Mouse (Mus musculus) midbrain, embryonic 12.5 days (tissue): Measurements from ENCODE around the gene Cd207. TPM values are rescaled to one million over a fixed set of nuclear protein-coding genes. Genes with fewer than 3 reads are reported as not detected.
"Not testable (repeated sequence)": the region's sequence is repeated elsewhere in the genome, so short reads cannot be mapped to it uniquely, and the experiment has no call there.

ENCODE experiments used
- ATAC-seq: fragments of 200-750 bp; cut with Nextera tagmentation; 2 replicates; pipeline ENCODE4 v1.8.0; 2017; ENCODE audit warnings: low read depth, moderate TSS enrichment, moderate library complexity; ENCODE audit not compliant: low FRiP score
- H3K27ac ChIP-seq: fragments of 300-500 bp; sonication (generic); replicated peaks from 2 replicates; pipeline ENCODE4 v1.5.1; 2016; ENCODE audit warnings: mild to moderate bottlenecking
- H3K27me3 ChIP-seq: fragments of 300-500 bp; sonication (generic); 2 replicates; pipeline ENCODE4 v1.6.1; 2016; ENCODE audit warnings: mild to moderate bottlenecking
- H3K36me3 ChIP-seq: fragments of 300-500 bp; sonication (generic); 2 replicates; pipeline ENCODE4 v1.6.1; 2016
- H3K4me1 ChIP-seq: fragments of 300-500 bp; sonication (generic); 2 replicates; pipeline ENCODE4 v1.6.1; 2016
- H3K4me2 ChIP-seq: fragments of 300-500 bp; sonication (generic); replicated peaks from 2 replicates; pipeline ENCODE4 v1.6.1; 2016; ENCODE audit warnings: mild to moderate bottlenecking, moderate library complexity
- H3K4me3 ChIP-seq: fragments of 300-500 bp; sonication (generic); 2 replicates; pipeline ENCODE4 v1.5.1; 2016; ENCODE audit warnings: mild to moderate bottlenecking
- H3K9ac ChIP-seq: fragments of 300-500 bp; sonication (generic); replicated peaks from 2 replicates; pipeline ENCODE4 v1.6.1; 2016; ENCODE audit warnings: mild to moderate bottlenecking, moderate library complexity
- H3K9me3 ChIP-seq: fragments of 300-500 bp; sonication (generic); 2 replicates; pipeline ENCODE4 v1.6.1; 2016; ENCODE audit warnings: mild to moderate bottlenecking
- WGBS: fragments of 180-500 bp; shearing (Covaris S2); methylation state at CpG from one replicate; pipeline ENCODE4 v1.1.7; 2016; 5-methylcytosine and 5-hydroxymethylcytosine counted together
- polyA plus RNA-seq: library from polyadenylated mRNA; unstranded; fragments of >200 nt; fragmentation: Nextera tagmentation; extraction: Ambion mirVana; gene quantifications from 2 replicates; pipeline ENCODE4 v1.2.1, GENCODE M21; 2016

The Cd207 gene
- polyA plus RNA-seq, 1 experiment from 2014 or later = not detected

DNA sequence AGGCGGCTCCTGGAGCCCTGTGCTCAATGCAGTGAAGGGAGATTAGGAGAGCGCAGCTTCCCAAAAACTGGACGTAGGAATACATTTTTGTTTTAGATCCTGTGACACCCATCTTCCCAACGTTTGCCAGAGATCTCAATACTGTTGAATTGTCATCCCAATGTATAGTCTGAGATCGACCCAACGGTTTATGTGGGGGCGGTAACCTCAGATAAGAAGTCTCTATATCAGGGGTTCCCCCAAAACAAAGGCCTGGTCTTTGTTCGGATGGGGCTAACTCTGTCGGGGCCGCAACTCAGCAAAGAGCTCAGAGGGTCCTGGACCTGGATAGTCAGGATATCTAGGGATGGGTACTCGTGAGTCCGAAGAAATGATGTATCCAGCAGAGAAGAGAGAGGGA lies 15.3 kb upstream of the Cd207 start:
- WGBS = under 1% methylated on average over 12 of the region's 12 CpGs
- no peaks in the 10 kb centered on the region for H3K36me3 ChIP-seq
- H3K4me3 ChIP-seq = no peak overlapping the region

DNA sequence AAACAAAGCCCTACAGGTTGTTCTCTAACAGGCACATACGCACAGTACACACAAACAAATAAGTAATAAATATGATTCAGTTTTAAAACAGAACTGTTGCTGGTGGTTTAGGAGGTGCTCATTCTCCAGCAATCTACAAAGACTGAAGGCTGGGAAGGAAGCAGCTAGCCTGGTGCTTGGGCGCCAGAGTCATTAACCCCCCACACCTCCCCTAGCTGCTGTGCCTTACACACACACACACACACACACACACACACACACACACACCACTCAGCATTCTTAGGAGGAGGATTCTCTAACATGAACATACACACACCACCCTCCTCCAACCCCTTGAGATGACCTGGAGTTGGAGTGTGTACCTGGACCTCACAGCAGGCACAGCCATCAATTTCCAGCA lies 13.3 kb upstream of the Cd207 start:
- H3K27me3 ChIP-seq = peaks cover 70% of the 10 kb centered on the region
- no peaks in the 10 kb centered on the region for H3K9me3 ChIP-seq
- WGBS = 65% methylated on average over 2 of the region's 2 CpGs
- H3K9ac ChIP-seq = no peak overlapping the region
- no peak for ATAC-seq
- H3K27ac ChIP-seq = no peak overlapping the region
- no peaks in the 10 kb centered on the region for H3K36me3 ChIP-seq
- no peak overlapping the region for H3K4me2 ChIP-seq
- no peak overlapping the region for H3K4me3 ChIP-seq
- no peaks in the 10 kb centered on the region for H3K4me1 ChIP-seq

More for the DNA sequence above, 15.3 kb upstream of the Cd207 start:
- H3K27me3 ChIP-seq = peaks cover 89% of the 10 kb centered on the region
- H3K9me3 ChIP-seq = no peaks in the 10 kb centered on the region
- no peak for ATAC-seq
- H3K9ac ChIP-seq = no peak overlapping the region
- no peaks in the 10 kb centered on the region for H3K4me1 ChIP-seq
- H3K4me2 ChIP-seq = no peak overlapping the region
- no peak overlapping the region for H3K27ac ChIP-seq

DNA sequence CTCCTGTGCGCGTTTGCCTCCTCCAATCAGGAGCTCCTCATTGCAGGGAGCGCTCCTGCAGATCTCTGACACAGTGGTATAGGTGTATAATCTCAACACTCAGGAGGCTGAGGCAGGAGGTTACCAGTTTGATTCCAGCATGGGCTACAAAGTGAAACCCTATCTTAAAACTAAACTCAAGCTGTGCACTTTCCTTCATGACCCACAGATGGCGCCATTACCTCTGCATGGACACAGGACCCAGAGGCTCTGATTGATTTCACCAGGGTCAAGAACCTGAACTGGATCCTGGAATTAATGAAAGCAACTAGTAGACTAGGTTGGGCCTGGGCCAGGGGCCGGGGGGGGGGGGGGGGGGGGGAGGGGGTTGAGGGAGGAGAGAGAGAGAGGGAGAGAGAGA lies 12.6 kb upstream of the Cd207 start:
- H3K27me3 ChIP-seq = peaks cover 70% of the 10 kb centered on the region
- no peak overlapping the region for H3K27ac ChIP-seq
- no peak; the same call in 1 of the 2 replicates for ATAC-seq

DNA sequence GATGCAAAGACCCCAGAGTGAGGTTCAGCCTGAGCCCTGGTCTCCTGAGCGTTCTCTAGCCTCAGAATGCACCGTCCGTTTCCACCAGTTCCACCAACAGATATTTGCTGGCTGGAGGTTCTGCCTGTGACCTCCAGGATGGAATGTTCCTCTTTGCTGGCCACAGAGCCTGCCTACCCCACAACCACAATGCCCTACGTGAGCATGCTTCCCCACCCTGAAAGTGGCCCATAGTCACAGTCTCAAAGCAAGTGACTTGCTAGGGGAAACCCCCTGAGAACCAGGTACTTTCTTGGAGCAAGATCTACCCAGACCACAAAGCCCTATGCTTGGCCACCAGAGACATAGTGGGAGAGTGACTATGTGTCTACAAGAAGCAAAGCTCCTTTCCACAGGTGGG lies 11.7 kb upstream of the Cd207 start:
- Histone ChIP-seq H3K4me1 (no peaks in the 10 kb centered on the region), H3K27ac (no peak overlapping the region), H3K9ac (no peak overlapping the region), H3K27me3 (peaks cover 61% of the 10 kb centered on the region), H3K4me2 (no peak overlapping the region), H3K4me3 (no peak overlapping the region), H3K36me3 (no peaks in the 10 kb centered on the region), H3K9me3 (no peaks in the 10 kb centered on the region)
- WGBS = 91% methylated on average over 4 of the region's 4 CpGs
- no peak for ATAC-seq

More for the DNA sequence above, 12.6 kb upstream of the Cd207 start:
- no peaks in the 10 kb centered on the region for H3K9me3 ChIP-seq
- no peak overlapping the region for H3K4me3 ChIP-seq
- no peaks in the 10 kb centered on the region for H3K4me1 ChIP-seq
- WGBS = 21% methylated on average over 4 of the region's 5 CpGs
- no peak overlapping the region for H3K4me2 ChIP-seq
- no peaks in the 10 kb centered on the region for H3K36me3 ChIP-seq
- H3K9ac ChIP-seq = no peak overlapping the region

DNA sequence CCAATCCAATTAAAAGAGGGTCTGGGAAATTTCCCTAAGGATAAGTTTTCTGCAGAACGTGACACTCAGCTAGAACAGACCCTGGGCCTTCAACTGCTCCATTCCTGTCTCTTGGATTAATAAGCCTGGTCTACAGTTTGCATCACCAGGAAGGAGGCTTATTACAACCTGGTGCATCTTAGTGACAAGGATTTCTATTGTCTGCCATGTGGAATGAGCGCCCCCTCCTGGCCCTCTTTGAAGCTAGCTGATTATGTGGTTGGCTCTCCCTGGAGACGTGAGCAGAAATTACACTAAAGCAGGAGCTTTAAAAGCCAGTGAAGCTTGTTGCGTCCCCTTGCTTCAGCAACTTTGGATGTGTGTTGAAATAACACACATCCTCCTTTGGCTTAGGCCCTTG lies 4.3 kb downstream of the Cd207 start:
- Histone ChIP-seq H3K9me3 (no peaks in the 10 kb centered on the region), H3K4me1 (no peaks in the 10 kb centered on the region), H3K27me3 (0 out of 2 replicates have a peak, but pooled peaks cover 3% of the 10 kb centered on the region), H3K36me3 (no peaks in the 10 kb centered on the region), H3K4me3 (no peak overlapping the region), H3K4me2 (no peak overlapping the region), H3K27ac (no peak overlapping the region), H3K9ac (no peak overlapping the region)
- WGBS = 10% methylated on average over 4 of the region's 4 CpGs
- ATAC-seq = no peak

DNA sequence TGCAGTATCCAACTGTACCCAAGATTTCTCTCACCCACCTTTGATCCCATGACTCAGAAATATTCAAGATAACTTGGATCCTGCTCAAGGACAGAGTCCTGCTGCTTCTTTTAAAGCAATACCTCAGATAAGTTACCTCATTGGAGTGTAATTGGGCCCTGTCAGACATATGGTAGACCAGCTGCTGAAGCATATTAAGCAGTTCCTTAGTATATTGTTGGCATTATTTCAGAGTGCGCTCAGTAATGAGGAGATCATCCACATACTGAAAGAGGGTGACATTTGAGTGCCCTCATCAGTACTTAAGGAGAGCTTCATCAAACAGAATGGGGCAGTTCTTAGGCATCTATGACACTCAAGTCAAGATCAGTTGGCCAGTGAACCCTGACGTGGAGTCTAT lies 12.6 kb downstream of the Cd207 start:
- Histone ChIP-seq H3K36me3 (no peaks in the 10 kb centered on the region), H3K4me1 (no peaks in the 10 kb centered on the region), H3K27me3 (no peaks in the 10 kb centered on the region), H3K4me2 (no peak overlapping the region), H3K9me3 (no peaks in the 10 kb centered on the region), H3K4me3 (no peak overlapping the region), H3K9ac (no peak overlapping the region), H3K27ac (no peak overlapping the region)
- ATAC-seq = no peak
- 86% methylated on average over 2 of the region's 2 CpGs for WGBS

DNA sequence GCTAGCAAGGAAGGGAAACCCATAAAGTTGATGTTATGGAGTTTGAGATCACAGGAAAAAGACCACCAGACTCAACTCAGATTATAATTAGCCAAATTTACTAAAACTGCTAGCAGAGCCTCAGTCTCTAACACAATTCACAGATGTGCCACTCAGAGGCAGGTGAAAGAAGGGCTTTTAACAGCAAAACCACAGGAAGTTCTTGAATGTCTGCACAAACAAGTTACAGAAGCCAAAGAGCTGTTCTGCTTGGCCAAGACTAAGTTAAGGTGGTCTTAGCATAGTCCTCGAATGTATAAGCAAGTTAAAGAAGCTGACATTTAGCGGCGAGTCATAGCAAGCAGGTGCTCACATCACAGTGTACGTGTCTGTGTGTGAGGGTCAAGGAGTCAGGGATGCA lies 16.8 kb downstream of the Cd207 start:
- ATAC-seq = no peak
- no peaks in the 10 kb centered on the region for H3K27me3 ChIP-seq

DNA sequence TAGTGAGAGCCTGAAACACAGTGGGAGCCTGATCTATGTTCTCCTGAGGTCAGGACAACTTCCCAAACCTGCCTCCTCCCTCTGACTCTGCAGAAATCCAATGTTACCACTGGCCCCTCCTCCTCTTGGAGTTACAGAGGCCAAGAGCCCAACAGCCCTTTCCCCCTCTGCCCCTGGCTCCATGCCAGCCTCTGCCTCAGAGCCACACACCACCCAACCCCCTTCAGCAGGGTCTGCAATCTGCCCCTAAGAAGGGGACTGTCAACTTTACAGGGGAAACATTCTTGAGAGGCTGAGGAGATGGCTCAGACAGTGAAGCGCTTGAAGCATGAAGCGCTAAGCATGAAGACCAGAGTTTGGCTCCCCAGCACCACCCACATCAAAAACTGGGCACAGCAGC lies 21.6 kb downstream of the Cd207 start, which contains the start of gene Clec4f:
Gene Clec4f (minus strand): TSS at position 101 of the 400 bp plus-strand sequence.
- 91% methylated on average over 2 of the region's 2 CpGs for WGBS
- peaks cover 4% of the 10 kb centered on the region; the same call in 1 of the 2 replicates for H3K27me3 ChIP-seq
- H3K36me3 ChIP-seq = no peaks in the 10 kb centered on the region
- H3K4me2 ChIP-seq = no peak within 1 kb of the TSS
- H3K4me1 ChIP-seq = no peaks in the 10 kb centered on the region
- H3K4me3 ChIP-seq = no peak within 1 kb of the TSS
- ATAC-seq = no peak
- H3K27ac ChIP-seq = no peak within 1 kb of the TSS
- H3K9me3 ChIP-seq = no peaks in the 10 kb centered on the region
- H3K9ac ChIP-seq = no peak within 1 kb of the TSS

More for the DNA sequence above, 16.8 kb downstream of the Cd207 start:
- H3K9me3 ChIP-seq = no peaks in the 10 kb centered on the region
- H3K27ac ChIP-seq = no peak overlapping the region
- WGBS = 85% methylated on average over 4 of the region's 4 CpGs
- H3K4me1 ChIP-seq = no peaks in the 10 kb centered on the region
- H3K36me3 ChIP-seq = no peaks in the 10 kb centered on the region
- H3K4me2 ChIP-seq = no peak overlapping the region
- no peak overlapping the region for H3K4me3 ChIP-seq
- no peak overlapping the region for H3K9ac ChIP-seq

DNA sequence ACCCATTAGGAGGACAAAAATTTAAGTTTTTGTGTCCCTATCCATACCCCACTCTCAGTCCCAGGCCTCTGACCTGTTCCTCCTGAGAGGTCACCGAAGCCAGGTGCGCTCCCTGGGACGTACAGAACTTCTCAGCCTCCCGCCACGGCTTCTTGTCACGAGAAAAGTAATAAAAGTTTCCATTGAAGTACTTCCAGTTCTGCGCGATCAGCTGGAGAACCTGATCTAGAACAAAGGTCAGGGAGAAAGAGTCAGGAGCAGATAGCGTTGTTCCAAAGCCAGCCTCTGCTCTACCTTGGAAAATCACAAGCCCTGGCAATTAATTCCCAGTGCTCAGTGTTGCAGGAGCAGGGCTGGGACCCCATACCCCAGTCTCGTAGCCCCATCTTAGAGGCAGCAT lies 30.9 kb downstream of the Cd207 start:
- no peaks in the 10 kb centered on the region for H3K4me1 ChIP-seq
- ATAC-seq = no peak
- no peaks in the 10 kb centered on the region for H3K27me3 ChIP-seq
- H3K27ac ChIP-seq = no peak overlapping the region
- no peaks in the 10 kb centered on the region for H3K9me3 ChIP-seq
- H3K36me3 ChIP-seq = no peaks in the 10 kb centered on the region
- 91% methylated on average over 10 of the region's 10 CpGs for WGBS
- no peak overlapping the region for H3K4me2 ChIP-seq
- H3K4me3 ChIP-seq = no peak overlapping the region
- no peak overlapping the region for H3K9ac ChIP-seq

DNA sequence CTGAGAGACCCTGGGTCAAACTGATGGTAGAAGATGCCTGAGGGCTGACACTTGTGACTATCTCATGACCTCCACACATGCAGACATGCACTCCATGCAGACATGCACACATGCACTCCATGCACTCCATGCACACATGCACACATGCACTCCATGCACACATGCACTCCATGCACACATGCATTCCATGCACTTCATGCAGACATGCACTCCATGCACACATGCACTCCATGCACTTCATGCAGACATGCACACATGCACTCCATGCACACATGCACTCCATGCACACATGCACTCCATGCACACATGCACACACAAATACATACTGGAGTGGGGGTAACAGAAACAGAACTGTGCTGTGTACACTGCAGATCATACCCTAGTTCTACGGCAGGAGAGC lies 42.3 kb downstream of the Cd207 start:
- Histone ChIP-seq H3K27me3 (peaks cover 7% of the 10 kb centered on the region; the same call in 1 of the 2 replicates), H3K9ac (no peak overlapping the region), H3K4me2 (no peak overlapping the region), H3K9me3 (no peaks in the 10 kb centered on the region), H3K4me3 (no peak overlapping the region), H3K27ac (no peak overlapping the region), H3K36me3 (no peaks in the 10 kb centered on the region), H3K4me1 (no peaks in the 10 kb centered on the region)
- no peak for ATAC-seq
- 100% methylated on average over 1 of the region's 1 CpGs for WGBS

DNA sequence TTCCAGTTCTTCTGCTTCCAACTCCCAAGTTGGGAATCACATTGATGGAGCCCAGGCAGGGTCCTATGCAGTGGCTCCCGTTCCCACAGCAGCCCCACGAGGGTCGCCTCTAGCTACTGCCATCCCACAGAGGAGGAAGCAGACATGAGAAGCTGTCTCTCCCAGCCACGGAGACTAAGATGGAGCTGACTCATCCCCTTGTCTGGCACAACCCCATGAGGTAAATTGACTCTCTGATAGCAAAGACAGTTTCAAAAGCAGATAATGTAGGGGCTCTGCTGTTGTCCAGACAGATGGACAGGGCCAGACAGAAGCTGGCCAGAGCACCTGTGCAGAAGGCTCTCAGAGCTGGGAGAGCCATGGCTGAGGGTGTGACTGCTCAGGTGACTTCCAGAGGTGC lies 43.0 kb downstream of the Cd207 start:
- ATAC-seq, H3K4me1 ChIP-seq, H3K36me3 ChIP-seq, H3K27ac ChIP-seq, H3K4me2 ChIP-seq, H3K4me3 ChIP-seq, H3K9ac ChIP-seq, H3K27me3 ChIP-seq, H3K9me3 ChIP-seq: not testable (repeated sequence)
- 81% methylated on average over 4 of the region's 4 CpGs for WGBS

DNA sequence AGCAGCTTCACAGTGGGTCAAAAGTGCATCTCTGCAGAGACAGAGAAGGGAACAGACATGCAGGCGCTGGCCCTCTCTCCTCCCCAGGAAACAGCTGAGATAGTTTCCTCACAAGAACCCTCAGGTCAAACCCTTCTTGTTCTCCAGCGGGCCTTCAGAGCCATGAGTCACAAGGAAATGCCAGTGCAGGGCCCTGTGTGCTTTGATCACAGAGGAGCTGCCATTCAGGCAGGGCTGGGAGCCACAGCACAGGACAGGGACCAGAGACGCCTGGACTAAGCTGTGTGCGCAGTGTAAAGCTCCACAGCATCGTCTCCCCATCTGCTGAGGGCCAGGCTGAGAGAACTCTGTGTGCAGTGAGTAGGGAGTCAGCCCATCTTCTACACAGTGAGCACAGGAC lies 43.6 kb downstream of the Cd207 start:
- ATAC-seq, H3K9me3 ChIP-seq, H3K36me3 ChIP-seq, H3K4me3 ChIP-seq, H3K9ac ChIP-seq, H3K4me1 ChIP-seq, H3K27me3 ChIP-seq, H3K27ac ChIP-seq, H3K4me2 ChIP-seq: not testable (repeated sequence)
- WGBS = 66% methylated on average over 5 of the region's 5 CpGs

DNA sequence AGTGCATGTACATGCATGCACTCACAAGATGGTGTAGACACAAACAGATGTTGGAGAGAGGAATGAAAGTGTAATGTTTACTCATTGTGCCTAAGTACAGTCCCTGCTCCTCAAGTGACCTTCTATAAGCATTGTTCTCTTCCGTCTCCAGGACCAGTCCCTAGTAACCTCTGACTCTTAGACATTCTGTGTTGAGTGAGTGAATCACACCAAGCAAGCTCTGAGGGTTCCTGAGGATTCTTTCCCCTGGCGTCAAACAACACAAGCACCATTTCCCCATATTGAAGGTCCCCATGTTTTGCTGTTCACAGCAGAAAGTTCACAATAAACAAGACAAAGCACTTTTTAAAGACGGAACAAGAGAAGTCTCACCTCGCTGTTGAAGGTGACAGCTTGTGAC lies 45.8 kb downstream of the Cd207 start:
- no peak for ATAC-seq
- Histone ChIP-seq H3K4me2 (no peak overlapping the region), H3K9ac (no peak overlapping the region), H3K9me3 (no peaks in the 10 kb centered on the region), H3K4me3 (no peak overlapping the region), H3K4me1 (no peaks in the 10 kb centered on the region), H3K27me3 (peaks cover 11% of the 10 kb centered on the region; the same call in 1 of the 2 replicates), H3K36me3 (no peaks in the 10 kb centered on the region), H3K27ac (no peak overlapping the region)
- 80% methylated on average over 4 of the region's 4 CpGs for WGBS
